Mouse (Mus musculus) kidney, postnatal 0 days (tissue): Measurements from ENCODE around the gene Zc3h12b. TPM values are rescaled to one million over a fixed set of nuclear protein-coding genes. Genes with fewer than 3 reads are reported as not detected.

Experiments used
- ATAC-seq: fragments of 200-750 bp; cut with Nextera tagmentation; replicated peaks from 2 replicates; pipeline ENCODE4 v1.8.0; 2017; ENCODE audit warnings: low read depth, moderate number of reproducible peaks, moderate TSS enrichment, moderate library complexity; ENCODE audit not compliant: low FRiP score
- DNase-seq: peaks from one replicate; pipeline ENCODE4 v3.0.0-alpha.2; 2016; ENCODE audit warnings: low spot score
- H3K27ac ChIP-seq: fragments of 300-500 bp; sonication (generic); 2 replicates; pipeline ENCODE4 v1.5.1; 2014; ENCODE audit warnings: mild to moderate bottlenecking
- H3K27me3 ChIP-seq: fragments of 300-500 bp; sonication (generic); 2 replicates; pipeline ENCODE4 v1.6.1; 2014; ENCODE audit warnings: low read length, mixed read lengths; ENCODE audit not compliant: insufficient read depth
- H3K36me3 ChIP-seq: fragments of 300-500 bp; sonication (generic); 2 replicates; pipeline ENCODE4 v1.6.1; 2014; ENCODE audit warnings: low read length, mixed read lengths; ENCODE audit not compliant: insufficient read depth
- H3K4me1 ChIP-seq: fragments of 300-500 bp; sonication (generic); replicated peaks from 2 replicates; pipeline ENCODE4 v1.6.1; 2014; ENCODE audit warnings: antibody characterized with exemption, low read length, mixed read lengths; ENCODE audit not compliant: insufficient read depth
- H3K4me2 ChIP-seq: fragments of 300-500 bp; sonication (generic); 2 replicates; pipeline ENCODE4 v1.6.1; 2014; ENCODE audit warnings: mild to moderate bottlenecking, low read length, moderate library complexity, mixed read lengths
- H3K4me3 ChIP-seq: fragments of 300-500 bp; sonication (generic); replicated peaks from 2 replicates; pipeline ENCODE4 v1.5.1; 2014; ENCODE audit warnings: low read depth, low read length
- H3K9ac ChIP-seq: fragments of 300-500 bp; sonication (generic); 2 replicates; pipeline ENCODE4 v1.6.1; 2014; ENCODE audit warnings: low read depth, low read length
- H3K9me3 ChIP-seq: fragments of 300-500 bp; sonication (generic); replicated peaks from 2 replicates; pipeline ENCODE4 v1.6.1; 2016; ENCODE audit warnings: low read length, inconsistent platforms, mixed read lengths
- CTCF ChIP-seq: IDR thresholded peaks from 2 replicates; pipeline ENCODE4 v1.5.1; 2016; ENCODE audit warnings: antibody characterized with exemption, low read depth, mild to moderate bottlenecking, moderate library complexity
- WGBS: fragments of 180-500 bp; shearing (Covaris S2); extraction: QIAGEN DNeasy Blood & Tissue Kit; methylation state at CpG from one replicate; pipeline ENCODE4 v1.1.7; 2014; 5-methylcytosine and 5-hydroxymethylcytosine counted together
- polyA plus RNA-seq: library from polyadenylated mRNA; unstranded; fragments of >200 nt; fragmentation: Nextera tagmentation; extraction: Ambion mirVana; gene quantifications from 2 replicates; pipeline ENCODE4 v1.2.1, GENCODE M21; 2015

Gene Zc3h12b
- polyA plus RNA-seq, 1 experiment from 2014 or later = 1.6 TPM

GRCm38 (mm10) chrX:95969116-95969515, 257.6 kb downstream of the Zc3h12b start:
- ATAC-seq (no peak), DNase-seq (no peak)
- Histone ChIP-seq H3K4me3 (no peak overlapping the region), H3K9me3 (no peaks in the 10 kb centered on the region), H3K4me2 (no peak overlapping the region), H3K9ac (no peak overlapping the region), H3K4me1 (no peaks in the 10 kb centered on the region), H3K36me3 (no peaks in the 10 kb centered on the region), H3K27me3 (no peaks in the 10 kb centered on the region), H3K27ac (no peak overlapping the region)
- 39% methylated on average over 6 of the region's 6 CpGs for WGBS
- no peak for TF ChIP-seq CTCF

GRCm38 (mm10) chrX:95969936-95970335, 258.5 kb downstream of the Zc3h12b start:
- no peak overlapping the region for H3K9ac ChIP-seq
- WGBS = 86% methylated on average over 9 of the region's 9 CpGs
- ATAC-seq (no peak), DNase-seq (no peak)
- no peak overlapping the region for H3K27ac ChIP-seq
- H3K27me3 ChIP-seq = no peaks in the 10 kb centered on the region
- H3K4me3 ChIP-seq = no peak overlapping the region
- no peaks in the 10 kb centered on the region for H3K9me3 ChIP-seq
- H3K36me3 ChIP-seq = no peaks in the 10 kb centered on the region
- no peak for TF ChIP-seq CTCF
- H3K4me2 ChIP-seq = no peak overlapping the region
- H3K4me1 ChIP-seq = no peaks in the 10 kb centered on the region

Other genes starting within 250 kb of the Zc3h12b start
- gene Asb12, start 153.7 kb upstream of the Zc3h12b start, polyA plus RNA-seq = not detected in 2 replicates
- not detected in 2 replicates for gene Pfn5, start 153.6 kb upstream of the Zc3h12b start, polyA plus RNA-seq
- 16.7 and 17.4 TPM in 2 replicates for gene Zc4h2, start 53.2 kb upstream of the Zc3h12b start, polyA plus RNA-seq
- gene Las1l, start 245.3 kb downstream of the Zc3h12b start, polyA plus RNA-seq = 46.4 and 49.3 TPM in 2 replicates